Mouse (Mus musculus) heart, adult 2 months (tissue): Measurements from ENCODE around the gene Gm17359. TPM values are rescaled to one million over a fixed set of nuclear protein-coding genes. Genes with fewer than 3 reads are reported as not detected.

Experiments used
- DNase-seq, 2 experiments: peaks; one replicate each; pipeline ENCODE4 v3.0.0; 2021
- H3K27ac ChIP-seq: fragments of 200-600 bp; 2 replicates; pipeline ENCODE4 v1.8.1; 2022
- H3K27me3 ChIP-seq: fragments of 200-500 bp; 2 replicates; pipeline ENCODE4 v1.6.1; 2012; ENCODE audit warnings: mild to moderate bottlenecking, low read length, inconsistent platforms, mixed read lengths; ENCODE audit not compliant: control insufficient read depth, insufficient read depth
- H3K36me3 ChIP-seq: fragments of 200-500 bp; 2 replicates; pipeline ENCODE4 v1.6.1; 2012; ENCODE audit warnings: low read length, inconsistent platforms; ENCODE audit not compliant: control insufficient read depth, insufficient read depth
- H3K4me1 ChIP-seq: fragments of 200-500 bp; 2 replicates; pipeline ENCODE4 v1.6.1; 2011; ENCODE audit warnings: low read length; ENCODE audit not compliant: control insufficient read depth, insufficient read depth
- H3K4me3 ChIP-seq: fragments of 200-600 bp; 2 replicates; pipeline ENCODE4 v1.8.1; 2022
- H3K79me2 ChIP-seq: fragments of 200-500 bp; replicated peaks from 2 replicates; pipeline ENCODE4 v1.6.1; 2012; ENCODE audit warnings: mild to moderate bottlenecking, inconsistent platforms, low read length, moderate library complexity, mixed read lengths; ENCODE audit not compliant: control insufficient read depth, insufficient read depth
- H3K9ac ChIP-seq: fragments of 200-500 bp; 2 replicates; pipeline ENCODE4 v1.6.1; 2012; ENCODE audit warnings: low read depth, mild to moderate bottlenecking, control low read depth, inconsistent platforms, low read length, mixed read lengths
- CTCF ChIP-seq: fragments of 200-600 bp; IDR thresholded peaks from 2 replicates; pipeline ENCODE4 v1.8.1; 2022; ENCODE audit warnings: antibody characterized with exemption, mild to moderate bottlenecking, moderate library complexity
- EP300 ChIP-seq: fragments of 200-500 bp; IDR thresholded peaks from 2 replicates; pipeline ENCODE4 v1.6.1; 2011; ENCODE audit warnings: low read depth, low read length, control low read depth; ENCODE audit not compliant: insufficient read depth
- POLR2A ChIP-seq: fragments of 200-500 bp; IDR thresholded peaks from 2 replicates; pipeline ENCODE4 v1.6.1; 2011; ENCODE audit warnings: mild to moderate bottlenecking, low read depth, low read length, control low read depth; ENCODE audit not compliant: insufficient read depth
- WGBS: fragments of 180-500 bp; shearing (Covaris S2); methylation state at CpG from one replicate; pipeline ENCODE4 v1.1.7; 2018; 5-methylcytosine and 5-hydroxymethylcytosine counted together
- intact Hi-C: fragments of 180-260 bp; cut with DNase I; formaldehyde crosslinking; loops from one replicate; pipeline ENCODE4 v1.15.1; 2025
- polyA plus RNA-seq: library from polyadenylated mRNA; depleted of rRNA; stranded (reverse); fragments of >200 nt; gene quantifications from 2 replicates; pipeline ENCODE4 v1.2.3, GENCODE M21; 2012
- total RNA-seq, 2 experiments: library from RNA; stranded (reverse); gene quantifications; 2 replicates each; pipeline ENCODE4 v1.2.3; 2021

The Gm17359 gene
- total and polyA plus RNA-seq, 3 experiments = 0.14 TPM; not detected in 2

DNA sequence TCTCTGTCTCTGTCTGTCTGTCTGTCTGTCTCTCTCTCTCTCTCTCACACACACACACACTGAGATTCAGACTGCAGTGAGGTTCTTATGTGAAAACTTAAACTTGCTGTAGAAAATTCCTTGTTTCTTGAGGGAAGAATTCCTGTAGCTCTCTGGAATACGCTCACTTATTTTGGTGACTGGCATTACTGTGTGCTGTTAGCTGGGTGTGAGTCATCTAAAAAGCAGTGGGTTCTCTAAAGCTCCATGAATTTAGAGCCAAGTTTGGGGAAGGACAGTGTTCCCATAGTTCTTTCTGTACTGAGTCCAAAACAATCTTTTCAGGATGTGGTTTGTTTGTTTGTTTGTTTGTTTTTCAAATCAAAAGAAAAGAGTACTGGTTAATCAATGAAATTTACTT lies 89.0 kb downstream of the Gm17359 start:
- no peak for DNase-seq
- Histone ChIP-seq H3K36me3 (no peaks in the 10 kb centered on the region), H3K79me2 (no peaks in the 10 kb centered on the region), H3K27ac (no peak overlapping the region), H3K27me3 (no peaks in the 10 kb centered on the region), H3K9ac (no peak overlapping the region), H3K4me3 (no peak overlapping the region), H3K4me1 (no peaks in the 10 kb centered on the region)
- 81% methylated on average over 1 of the region's 1 CpGs for WGBS
- intact Hi-C loops = no loop called here
- TF ChIP-seq CTCF (no peak), POLR2A (no peak), EP300 (no peak)

GRCm38 (mm10) chr3:79433593-79433992 lies 97.1 kb downstream of the Gm17359 start:
- intact Hi-C loops = no loop called here
- no peak overlapping the region for H3K9ac ChIP-seq
- H3K4me3 ChIP-seq = no peak overlapping the region
- TF ChIP-seq CTCF = peak; percentile 56
- no peak for TF ChIP-seq POLR2A
- TF ChIP-seq EP300 = no peak
- no peak overlapping the region for H3K27ac ChIP-seq
- H3K36me3 ChIP-seq = no peaks in the 10 kb centered on the region
- H3K4me1 ChIP-seq = no peaks in the 10 kb centered on the region
- no peaks in the 10 kb centered on the region for H3K79me2 ChIP-seq
- DNase-seq = no peak
- H3K27me3 ChIP-seq = no peaks in the 10 kb centered on the region

- DNase-seq = no peak
- no peak for TF ChIP-seq CTCF
- no peak for TF ChIP-seq POLR2A
- no peak for TF ChIP-seq EP300
- no peaks in the 10 kb centered on the region for H3K4me1 ChIP-seq
- no peaks in the 10 kb centered on the region for H3K27me3 ChIP-seq
- no peak overlapping the region for H3K4me3 ChIP-seq
- no peaks in the 10 kb centered on the region for H3K36me3 ChIP-seq
- H3K79me2 ChIP-seq = no peaks in the 10 kb centered on the region
- no peak overlapping the region for H3K9ac ChIP-seq
- intact Hi-C loops = no loop called here
- H3K27ac ChIP-seq = no peak overlapping the region
- WGBS = 80% methylated on average over 9 of the region's 9 CpGs
These were observed 98.0 kb downstream of the Gm17359 start for GRCm38 (mm10) chr3:79434436-79434835.

DNA sequence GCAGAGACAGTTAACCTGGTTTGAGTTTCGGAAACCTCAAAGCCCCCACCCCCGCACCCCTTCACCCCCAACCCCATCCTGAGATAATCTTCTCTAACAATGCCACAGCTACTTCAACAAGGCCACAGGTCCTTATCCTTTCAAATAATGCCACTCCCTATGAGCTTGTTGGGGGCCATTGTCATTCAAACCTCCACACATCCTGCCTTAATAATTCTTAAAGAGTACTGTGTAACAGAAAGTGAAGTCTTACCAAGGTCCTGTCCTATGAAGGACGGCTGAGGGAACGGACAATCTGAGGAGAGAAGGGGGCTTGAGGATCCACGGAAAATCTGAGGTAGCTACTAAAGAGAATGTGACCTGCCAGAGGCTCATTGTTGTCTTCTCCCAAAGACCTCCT lies 98.5 kb downstream of the Gm17359 start:
- no peaks in the 10 kb centered on the region for H3K36me3 ChIP-seq
- H3K9ac ChIP-seq = no peak overlapping the region
- DNase-seq = no peak
- WGBS = 68% methylated on average over 5 of the region's 5 CpGs
- TF ChIP-seq CTCF (no peak), POLR2A (no peak), EP300 (no peak)
- no peaks in the 10 kb centered on the region for H3K79me2 ChIP-seq
- H3K4me1 ChIP-seq = no peaks in the 10 kb centered on the region
- intact Hi-C loops = loop anchor here (5.0 kb wide), 2 partner anchors 213 to 233 kb away; no protein-coding TSS in a partner anchor
- H3K27ac ChIP-seq = no peak overlapping the region
- H3K4me3 ChIP-seq = no peak overlapping the region
- H3K27me3 ChIP-seq = no peaks in the 10 kb centered on the region

GRCm38 (mm10) chr3:79436186-79436585 lies 99.7 kb downstream of the Gm17359 start:
- Histone ChIP-seq H3K79me2 (no peaks in the 10 kb centered on the region), H3K9ac (no peak overlapping the region), H3K4me3 (no peak overlapping the region), H3K36me3 (no peaks in the 10 kb centered on the region), H3K27ac (no peak overlapping the region), H3K4me1 (no peaks in the 10 kb centered on the region), H3K27me3 (no peaks in the 10 kb centered on the region)
- intact Hi-C loops = loop anchor here (5.0 kb wide), 2 partner anchors 214 to 234 kb away; no protein-coding TSS in a partner anchor
- TF ChIP-seq EP300 = no peak
- no peak for TF ChIP-seq CTCF
- TF ChIP-seq POLR2A = no peak
- 66% methylated on average over 7 of the region's 7 CpGs for WGBS
- DNase-seq = no peak

- 97% methylated on average over 3 of the region's 3 CpGs for WGBS
- H3K79me2 ChIP-seq = no peaks in the 10 kb centered on the region
- TF ChIP-seq CTCF (no peak), EP300 (no peak), POLR2A (no peak)
- no peak overlapping the region for H3K9ac ChIP-seq
- intact Hi-C loops = loop anchor here (5.0 kb wide), 2 partner anchors 216 to 236 kb away; no protein-coding TSS in a partner anchor
- no peak overlapping the region for H3K27ac ChIP-seq
- H3K27me3 ChIP-seq = no peaks in the 10 kb centered on the region
- H3K36me3 ChIP-seq = no peaks in the 10 kb centered on the region
- no peaks in the 10 kb centered on the region for H3K4me1 ChIP-seq
- no peak for DNase-seq
- no peak overlapping the region for H3K4me3 ChIP-seq
These were observed 101.8 kb downstream of the Gm17359 start for GRCm38 (mm10) chr3:79438276-79438675.
